Mouse (Mus musculus) 3T3-L1 (cell line): ENCODE measurements around the gene Rnf121.
A peak's percentile ranks its signal among the peaks of the same experiment; 100 is the strongest.
"Not testable (repeated sequence)": the region's sequence is repeated elsewhere in the genome, so short reads cannot be mapped to it uniquely, and the experiment has no call there.

Experiments used
- DNase-seq: peaks from one replicate; pipeline ENCODE4 v3.0.0-alpha.2; 2015; ENCODE audit warnings: low read depth, low spot score

Gene Rnf121

DNA sequence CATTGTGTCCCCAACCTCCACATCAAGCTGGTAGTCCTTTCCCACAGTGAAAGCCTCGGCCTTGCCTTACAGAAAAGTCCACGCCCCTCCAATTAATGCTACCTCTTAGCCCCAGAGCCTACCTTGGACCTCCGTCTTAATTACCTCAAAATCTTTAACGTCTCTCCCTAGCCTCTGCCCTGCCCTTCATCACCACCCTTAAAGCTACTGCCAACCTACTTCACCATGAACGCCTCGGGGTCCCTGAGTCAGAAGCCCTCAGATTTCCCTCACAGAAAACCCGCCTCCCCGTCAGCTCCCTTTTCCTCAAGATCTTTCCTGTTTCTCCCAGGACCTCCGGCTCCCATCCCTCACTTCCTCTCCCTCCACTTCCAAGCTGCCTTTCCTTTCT is 619 bp downstream of the Rnf121 start:
- DNase-seq: no peak

GRCm38 (mm10) chr7:102063891-102064290 is 1.4 kb downstream of the Rnf121 start:
- DNase-seq: no peak

- DNase-seq: no peak
These were observed 3.1 kb downstream of the Rnf121 start for GRCm38 (mm10) chr7:102062203-102062602.

DNA sequence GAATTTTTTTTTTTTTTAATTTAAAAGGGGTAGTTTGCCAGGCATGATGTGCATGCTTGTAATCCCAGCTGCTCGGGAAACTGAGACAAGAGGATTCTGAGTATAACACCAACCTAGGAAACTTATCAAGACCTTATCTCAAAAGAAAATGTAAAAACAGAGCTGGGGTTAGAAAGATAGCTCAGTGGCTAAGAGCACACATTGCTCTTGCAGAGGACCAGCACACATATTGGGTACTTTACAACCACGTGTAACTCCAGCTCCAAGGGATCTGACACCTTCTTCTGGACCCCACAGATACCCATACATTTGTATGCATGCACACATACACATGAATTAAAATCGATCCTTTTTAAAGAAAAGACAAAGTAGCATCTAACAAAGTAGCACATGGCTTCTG is 3.9 kb downstream of the Rnf121 start:
- DNase-seq: no peak

GRCm38 (mm10) chr7:102048524-102048923 is 16.7 kb downstream of the Rnf121 start:
- peak; percentile 12 for DNase-seq

GRCm38 (mm10) chr7:102042314-102042713 is 23.0 kb downstream of the Rnf121 start:
- no peak for DNase-seq

DNA sequence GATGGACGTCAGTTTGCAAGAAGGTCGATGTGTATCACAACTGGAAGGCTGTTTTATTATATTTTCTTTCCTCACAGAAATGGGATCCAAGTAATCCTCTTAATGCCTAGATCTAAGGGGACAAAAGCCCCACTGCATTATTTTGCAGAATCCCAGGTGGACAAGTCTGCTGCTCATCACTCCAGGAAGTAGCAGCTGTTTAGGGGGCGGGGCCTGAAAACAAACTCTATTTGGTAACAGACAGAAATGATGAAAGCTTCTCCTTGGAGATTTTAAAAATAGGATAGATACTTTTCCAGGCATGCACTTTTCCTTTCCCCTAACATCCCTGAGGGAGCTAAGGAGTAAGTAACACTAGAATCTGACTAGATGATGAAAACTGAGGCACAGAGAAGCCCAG is 28.0 kb downstream of the Rnf121 start:
- no peak for DNase-seq

DNA sequence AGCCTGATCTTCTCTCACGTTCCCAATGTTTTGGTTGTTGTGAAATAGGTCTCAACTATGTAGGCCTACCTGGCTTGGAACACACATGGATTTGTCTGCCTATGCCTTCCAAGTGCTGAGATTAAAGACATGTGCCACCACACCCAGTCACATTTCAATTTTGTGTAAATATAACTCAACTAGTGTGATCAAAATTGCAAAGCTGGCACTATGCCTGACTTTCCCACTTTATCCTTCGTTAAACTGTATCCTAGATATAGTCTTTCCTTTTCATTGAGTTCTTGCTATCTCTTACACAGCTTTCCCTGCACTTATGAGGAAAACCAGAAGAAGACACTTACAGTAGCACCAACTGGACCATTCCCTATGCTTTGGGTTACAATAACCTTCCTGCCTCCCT is 29.7 kb downstream of the Rnf121 start:
- DNase-seq: no peak

DNA sequence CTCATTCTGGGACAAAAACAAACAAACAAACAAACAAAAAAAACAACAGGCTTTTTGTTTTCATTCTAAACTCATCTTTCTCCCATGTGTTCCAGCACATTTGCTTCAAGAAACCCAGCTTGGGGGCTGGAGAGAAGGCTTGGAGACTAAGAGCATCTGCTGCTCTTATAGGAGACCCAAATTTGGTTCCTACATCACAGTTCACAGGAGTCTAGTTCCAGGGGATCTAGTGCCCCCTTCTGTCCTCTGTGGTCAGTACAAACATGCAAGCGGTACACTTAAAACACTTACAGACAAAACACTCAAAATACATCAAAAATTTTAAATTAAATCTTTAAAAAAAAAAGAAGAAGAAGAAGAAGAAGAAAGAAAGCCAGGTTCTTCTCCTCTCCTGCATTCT is 30.4 kb downstream of the Rnf121 start:
- DNase-seq: peak; percentile 26

DNA sequence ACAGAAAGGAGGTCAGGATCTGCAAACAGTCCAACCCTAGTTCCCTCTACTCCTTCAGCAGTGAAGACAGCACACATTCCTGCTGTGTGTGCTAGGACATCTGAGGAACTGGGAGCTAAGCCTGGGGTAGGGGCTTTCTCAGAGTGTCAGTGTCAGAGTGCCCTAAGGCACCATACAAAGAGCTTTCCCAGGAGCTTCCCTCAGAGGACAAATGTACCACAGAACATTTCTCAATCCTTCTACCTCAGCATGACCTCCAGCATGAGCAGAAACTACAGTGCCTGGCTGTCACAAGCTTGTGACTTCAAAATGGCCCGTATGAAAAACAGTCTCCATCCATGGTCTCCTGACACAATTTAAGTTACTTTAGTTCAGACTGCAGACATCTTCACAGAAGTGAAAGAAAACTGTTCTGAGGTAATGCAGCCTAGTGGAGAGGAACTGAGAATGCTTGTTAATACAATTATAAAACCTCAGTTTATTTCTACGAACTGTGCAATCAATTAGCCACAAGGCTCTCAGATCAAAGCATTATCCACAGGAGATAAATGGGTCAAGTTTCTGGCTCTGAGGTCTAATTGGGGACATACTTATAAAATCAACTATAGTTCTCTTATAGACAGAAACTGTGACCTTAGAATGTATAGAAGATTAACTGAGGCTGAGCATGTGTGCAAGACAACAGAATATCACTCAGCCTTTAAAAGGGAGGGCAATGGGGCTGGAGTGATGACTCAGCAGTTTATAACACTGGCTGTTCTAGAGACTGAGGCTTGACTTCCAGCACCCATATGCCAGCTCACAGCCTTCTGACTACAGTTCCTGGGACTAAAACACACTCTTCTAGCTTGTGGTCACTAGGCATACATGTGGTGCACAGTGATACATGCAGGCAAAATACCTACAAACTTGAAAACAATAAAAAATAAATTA is 39.8 kb downstream of the Rnf121 start:
- peak; percentile 27 for DNase-seq

DNA sequence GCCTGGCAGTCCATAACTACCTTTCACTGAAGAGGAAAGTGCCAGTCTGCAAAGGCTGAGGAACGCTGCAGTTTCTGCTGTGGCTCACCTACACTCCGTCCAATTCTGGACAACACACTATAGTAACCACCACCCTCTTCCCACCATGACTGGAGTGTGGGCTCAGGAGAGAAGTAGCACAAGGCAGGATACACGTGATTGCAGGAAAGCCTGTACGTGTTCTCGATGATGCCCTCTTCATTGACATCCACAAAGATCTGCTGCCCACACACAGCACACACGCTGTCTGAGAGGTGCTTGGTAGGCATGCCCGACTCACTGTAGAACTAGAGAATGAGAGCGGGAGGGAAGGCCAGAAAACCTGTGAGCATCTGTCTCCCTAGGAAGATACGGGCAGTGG is 41.4 kb downstream of the Rnf121 start:
- DNase-seq: no peak

DNA sequence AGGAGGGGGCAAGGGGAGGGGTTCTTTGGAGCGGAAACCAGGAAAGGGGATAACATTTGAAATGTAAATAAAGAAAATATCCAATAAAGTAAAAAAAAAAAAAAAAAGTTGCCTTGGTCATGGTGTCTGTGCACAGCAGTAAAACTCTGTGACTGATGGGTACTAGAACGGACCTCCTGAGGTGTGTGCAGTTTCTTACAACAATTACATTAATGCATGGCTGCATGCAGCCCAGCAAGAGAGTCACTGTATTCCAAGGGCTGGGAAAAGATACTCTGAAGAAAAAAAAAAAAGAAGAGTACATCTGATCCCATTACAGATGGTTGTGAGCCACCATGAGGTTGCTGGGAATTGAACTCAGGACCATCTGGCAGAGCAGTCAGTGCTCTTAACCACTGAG is 44.3 kb downstream of the Rnf121 start:
- DNase-seq: not testable (repeated sequence)

- no peak for DNase-seq
These were observed 45.9 kb downstream of the Rnf121 start for GRCm38 (mm10) chr7:102019362-102019761.

DNA sequence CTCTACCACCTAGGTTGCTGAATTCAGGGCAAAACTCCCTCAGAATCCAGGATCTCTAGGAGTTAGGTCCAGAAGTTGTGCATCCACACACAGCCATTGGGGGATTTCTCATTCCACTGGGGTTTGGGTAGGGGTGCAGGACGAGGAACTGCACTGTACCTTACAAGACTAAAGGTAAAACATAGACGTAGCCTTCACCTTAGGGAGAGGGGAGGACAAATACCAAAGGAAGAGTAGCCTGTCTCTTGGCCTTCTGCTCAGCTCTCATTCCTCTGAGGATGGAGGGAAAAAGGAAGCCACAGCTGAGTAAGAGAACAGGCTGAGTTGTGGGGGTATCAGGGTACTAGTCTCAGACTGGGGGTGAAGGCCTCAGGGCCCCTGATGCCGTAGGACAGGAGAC is 46.7 kb downstream of the Rnf121 start, which contains the start of gene Il18bp:
Il18bp (minus strand) TSS at position 101 of the 400 bp plus-strand sequence.
- no peak for DNase-seq

DNA sequence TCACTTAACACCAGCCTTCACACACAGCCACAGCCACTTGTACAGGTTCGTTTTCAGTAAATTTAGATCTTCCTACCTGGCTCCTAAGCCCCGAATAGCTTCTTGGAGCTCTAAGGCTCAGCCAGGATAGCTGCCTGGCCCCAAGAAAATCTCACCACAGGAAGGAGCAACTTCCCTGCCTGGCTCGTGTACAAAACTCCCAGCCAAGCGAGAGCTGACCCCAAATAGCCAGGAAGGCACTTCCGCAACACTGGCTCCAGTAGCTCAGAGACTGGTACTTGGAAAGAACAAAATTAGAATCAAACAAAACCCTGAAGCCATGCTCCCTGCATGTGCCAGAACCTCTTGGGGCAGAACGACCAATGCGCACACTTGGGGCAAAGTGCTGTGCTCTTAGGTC is 47.2 kb downstream of the Rnf121 start:
- no peak for DNase-seq

- DNase-seq: peak; percentile 39
These were observed 47.8 kb downstream of the Rnf121 start for GRCm38 (mm10) chr7:102017452-102017851.

- no peak for DNase-seq
These were observed 48.3 kb downstream of the Rnf121 start for GRCm38 (mm10) chr7:102016936-102017335.

DNA sequence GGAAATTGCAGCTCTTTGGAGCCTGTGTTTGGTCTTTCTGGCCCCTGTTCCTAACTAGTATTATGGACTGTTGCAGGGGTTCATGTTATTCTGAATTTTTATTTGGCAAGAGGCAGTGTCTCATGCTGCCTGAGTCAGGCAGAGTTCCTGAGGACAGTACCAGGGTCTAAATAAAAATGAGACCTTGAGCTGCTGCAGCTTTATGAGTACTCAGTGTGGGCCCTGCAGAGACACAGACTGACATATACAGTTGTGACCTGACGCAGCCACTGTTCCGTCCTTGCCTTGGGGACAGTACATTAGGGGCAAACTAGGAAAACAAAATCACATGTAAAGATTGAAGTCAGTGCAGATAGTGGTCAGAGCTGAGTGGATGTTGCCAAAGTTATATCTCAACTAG is 50.3 kb downstream of the Rnf121 start:
- DNase-seq: no peak

DNA sequence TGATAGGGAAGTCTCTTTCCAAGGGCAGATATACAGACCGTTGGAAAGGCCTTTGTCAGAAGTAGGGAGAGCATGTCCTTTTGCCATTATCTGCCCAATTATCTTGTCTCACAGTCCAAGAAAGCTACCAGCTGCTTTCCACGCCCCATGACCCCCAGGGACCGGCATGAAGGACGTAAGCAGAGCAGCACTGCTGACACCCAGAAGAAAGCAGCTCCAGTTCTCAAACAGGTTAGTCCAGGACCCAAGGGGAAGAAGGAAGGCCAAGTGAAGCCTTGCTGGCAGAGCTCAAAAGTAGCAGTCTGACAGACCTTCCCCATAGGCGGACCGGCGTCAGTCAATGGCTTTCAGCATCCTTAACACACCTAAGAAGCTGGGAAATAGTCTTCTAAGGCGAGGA is 51.9 kb downstream of the Rnf121 start:
- no peak for DNase-seq

- no peak for DNase-seq
These were observed 53.4 kb downstream of the Rnf121 start for GRCm38 (mm10) chr7:102011855-102012254.

- no peak for DNase-seq
These were observed 58.7 kb downstream of the Rnf121 start for GRCm38 (mm10) chr7:102006520-102006919.

DNA sequence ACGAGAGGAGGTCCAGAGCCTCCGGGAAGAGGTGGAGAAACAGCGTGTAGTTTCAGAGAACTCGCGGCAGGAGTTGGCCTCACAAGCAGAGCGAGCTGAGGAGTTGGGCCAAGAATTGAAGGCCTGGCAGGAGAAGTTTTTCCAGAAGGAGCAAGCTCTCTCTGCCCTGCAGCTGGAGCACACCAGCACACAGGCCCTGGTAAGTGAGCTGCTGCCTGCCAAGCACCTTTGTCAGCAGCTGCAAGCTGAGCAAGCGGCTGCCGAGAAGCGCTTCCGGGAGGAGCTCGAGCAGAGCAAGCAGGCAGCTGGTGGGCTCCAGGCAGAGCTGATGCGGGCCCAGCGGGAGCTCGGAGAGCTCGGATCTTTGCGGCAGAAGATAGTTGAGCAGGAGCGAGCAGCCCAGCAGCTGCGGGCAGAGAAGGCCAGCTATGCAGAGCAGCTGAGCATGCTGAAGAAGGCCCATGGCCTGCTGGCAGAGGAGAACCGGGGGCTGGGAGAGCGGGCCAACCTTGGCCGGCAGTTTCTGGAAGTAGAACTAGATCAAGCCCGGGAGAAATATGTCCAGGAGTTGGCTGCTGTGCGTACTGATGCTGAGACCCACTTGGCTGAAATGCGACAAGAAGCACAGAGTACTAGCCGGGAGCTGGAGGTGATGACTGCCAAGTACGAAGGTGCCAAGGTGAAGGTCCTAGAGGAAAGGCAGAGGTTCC is 64.2 kb downstream of the Rnf121 start:
- no peak for DNase-seq

DNA sequence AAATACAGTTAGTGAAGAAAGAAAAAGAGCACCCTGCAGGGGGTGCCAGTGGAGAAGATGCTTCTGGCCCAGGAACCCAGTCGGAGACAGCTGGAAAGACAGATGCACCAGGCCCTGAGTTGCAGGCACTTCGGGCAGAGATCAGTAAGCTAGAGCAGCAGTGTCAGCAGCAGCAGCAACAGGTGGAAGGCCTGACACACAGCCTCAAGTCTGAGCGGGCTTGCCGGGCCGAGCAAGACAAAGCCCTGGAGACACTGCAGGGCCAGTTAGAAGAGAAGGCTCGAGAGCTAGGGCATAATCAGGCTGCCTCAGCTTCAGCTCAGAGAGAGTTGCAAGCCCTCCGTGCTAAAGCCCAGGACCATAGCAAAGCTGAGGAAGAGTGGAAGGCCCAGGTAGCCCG is 65.0 kb downstream of the Rnf121 start:
- DNase-seq: no peak
